Mouse (Mus musculus): ENCODE results near the gene Epor. TPM values are rescaled to one million over a fixed set of nuclear protein-coding genes. Genes with fewer than 3 reads are reported as not detected.

Gene Epor
- polyA plus RNA-seq, 1 experiment from 2014 or later, result 8.5 TPM

DNA sequence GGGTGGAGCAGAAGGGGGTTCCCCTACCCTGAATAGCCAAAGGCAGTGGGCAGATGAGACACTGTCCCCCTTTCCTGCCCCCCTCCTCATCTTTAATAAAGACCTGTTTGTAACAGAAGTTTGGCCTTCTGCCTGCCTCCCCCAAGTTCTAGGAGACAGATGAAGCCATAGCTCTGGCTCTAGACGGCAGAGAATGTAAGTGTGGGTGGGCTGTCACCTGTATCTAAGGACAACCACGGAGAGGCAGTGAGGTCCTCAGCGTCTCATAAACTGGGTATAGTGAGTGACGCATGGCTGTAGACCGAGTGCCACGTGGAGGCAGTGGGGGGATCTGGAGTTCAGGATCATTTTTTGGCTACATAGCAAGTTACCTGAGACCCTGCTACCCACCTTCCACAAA, 14.5 kb downstream of the Epor start:
- Histone ChIP-seq H3K4me1 (peaks cover 3% of the 10 kb centered on the region; the same call in 1 of the 2 replicates), H3K27ac (no peak overlapping the region), H3K36me3 (no peaks in the 10 kb centered on the region), H3K9me3 (no peaks in the 10 kb centered on the region), H3K4me2 (no peak overlapping the region), H3K27me3 (peaks cover 33% of the 10 kb centered on the region), H3K4me3 (no peak overlapping the region), H3K9ac (no peak overlapping the region)
- ATAC-seq (ENCODE audit: insufficient number of reproducible peaks, insufficient read depth, low FRiP score, low TSS enrichment, low read depth), result no peak
- 70% methylated on average over 6 of the region's 6 CpGs for WGBS

DNA sequence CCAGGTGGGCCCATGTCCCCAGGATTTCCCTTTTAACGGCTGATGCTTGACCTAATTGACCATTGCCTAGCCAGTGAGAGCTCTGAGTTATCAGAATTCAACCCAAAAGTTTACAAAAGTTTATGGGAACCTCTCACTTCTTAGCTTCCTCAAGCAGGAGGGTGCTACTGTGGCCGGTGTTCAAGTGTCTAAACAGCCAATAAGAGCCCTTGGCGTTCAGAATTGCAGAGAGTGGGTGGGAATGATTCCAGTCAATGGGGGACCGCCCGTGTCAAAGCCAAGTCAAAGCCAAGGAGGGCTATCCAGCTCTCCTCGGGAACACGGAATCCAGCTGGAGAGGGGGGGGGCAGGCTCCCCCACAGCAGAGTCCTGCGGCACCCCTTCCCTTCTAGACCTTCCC, 15.2 kb downstream of the Epor start:
- 64% methylated on average over 8 of the region's 8 CpGs for WGBS
- Histone ChIP-seq H3K27ac (no peak overlapping the region), H3K4me1 (peaks cover 3% of the 10 kb centered on the region; the same call in 1 of the 2 replicates), H3K27me3 (peaks cover 36% of the 10 kb centered on the region), H3K9me3 (no peaks in the 10 kb centered on the region), H3K4me2 (no peak overlapping the region), H3K4me3 (no peak overlapping the region), H3K9ac (no peak overlapping the region), H3K36me3 (no peaks in the 10 kb centered on the region)
- ATAC-seq (ENCODE audit: insufficient number of reproducible peaks, insufficient read depth, low FRiP score, low TSS enrichment, low read depth), result no peak

DNA sequence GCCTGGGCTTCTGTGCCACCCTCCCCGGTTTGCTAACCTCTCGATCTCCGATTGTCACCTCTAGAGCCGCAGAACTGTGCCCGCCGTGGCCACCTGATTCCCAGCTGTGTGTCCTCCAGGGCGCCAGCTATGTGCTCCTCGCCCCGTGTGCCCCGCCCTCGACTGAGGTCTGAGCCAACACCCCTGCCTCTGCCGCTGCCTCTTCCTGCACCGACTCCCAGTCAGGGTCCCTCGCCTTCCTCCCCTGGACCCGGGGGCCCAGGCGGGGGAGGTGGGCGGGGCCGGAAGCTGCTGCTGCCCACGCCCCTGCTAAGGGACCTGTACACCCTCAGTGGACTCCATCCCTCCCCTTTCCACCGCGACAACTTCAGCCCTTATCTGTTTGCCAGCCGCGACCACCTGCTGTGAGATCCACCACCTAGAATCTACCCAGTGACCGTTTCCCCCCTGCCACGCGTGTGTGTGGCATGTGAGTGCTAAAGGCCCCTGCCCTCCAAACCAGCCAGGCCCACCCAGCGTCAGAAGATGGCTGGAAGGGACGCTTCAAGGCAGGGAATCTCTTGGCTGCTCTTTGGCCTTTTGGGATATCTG, 15.7 kb downstream of the Epor start:
- H3K27ac ChIP-seq, result no peak overlapping the region
- 7% methylated on average over 28 of the region's 28 CpGs for WGBS
- no peak for ATAC-seq (ENCODE audit: insufficient number of reproducible peaks, insufficient read depth, low FRiP score, low TSS enrichment, low read depth)
- no peak overlapping the region for H3K9ac ChIP-seq
- no peaks in the 10 kb centered on the region for H3K9me3 ChIP-seq
- no peaks in the 10 kb centered on the region for H3K36me3 ChIP-seq
- no peak overlapping the region for H3K4me3 ChIP-seq
- H3K4me1 ChIP-seq, result peaks cover 3% of the 10 kb centered on the region; the same call in 1 of the 2 replicates
- H3K27me3 ChIP-seq, result peaks cover 36% of the 10 kb centered on the region
- peak overlapping the region; percentile 14; the same call in 1 of the 2 replicates for H3K4me2 ChIP-seq

DNA sequence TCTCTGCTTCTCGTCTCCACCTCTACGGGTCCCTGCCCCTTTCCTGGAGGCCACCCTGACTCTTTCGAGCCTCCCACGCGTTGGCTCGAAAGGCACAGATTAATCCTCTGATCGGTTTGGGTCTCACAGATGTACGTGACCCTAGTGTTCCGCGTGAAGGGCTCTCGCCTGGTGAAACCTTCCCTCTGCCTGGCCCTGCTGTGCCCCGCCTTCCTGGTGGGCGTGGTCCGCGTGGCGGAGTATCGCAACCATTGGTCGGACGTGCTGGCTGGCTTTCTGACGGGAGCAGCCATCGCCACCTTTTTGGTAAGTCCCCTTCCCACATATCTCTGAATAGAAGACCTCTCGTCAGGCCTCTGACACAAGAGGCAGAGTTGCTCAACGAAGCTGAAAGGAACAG, 19.0 kb downstream of the Epor start:
- H3K4me2 ChIP-seq, result no peak overlapping the region; the same call in 1 of the 2 replicates
- no peak overlapping the region for H3K27ac ChIP-seq
- H3K4me1 ChIP-seq, result peaks cover 3% of the 10 kb centered on the region; the same call in 1 of the 2 replicates
- H3K27me3 ChIP-seq, result peaks cover 36% of the 10 kb centered on the region
- no peak overlapping the region for H3K9ac ChIP-seq
- WGBS, result 25% methylated on average over 23 of the region's 23 CpGs
- no peak for ATAC-seq (ENCODE audit: insufficient number of reproducible peaks, insufficient read depth, low FRiP score, low TSS enrichment, low read depth)
- H3K4me3 ChIP-seq, result no peak overlapping the region
- H3K36me3 ChIP-seq, result peaks cover 9% of the 10 kb centered on the region
- H3K9me3 ChIP-seq, result no peaks in the 10 kb centered on the region

DNA sequence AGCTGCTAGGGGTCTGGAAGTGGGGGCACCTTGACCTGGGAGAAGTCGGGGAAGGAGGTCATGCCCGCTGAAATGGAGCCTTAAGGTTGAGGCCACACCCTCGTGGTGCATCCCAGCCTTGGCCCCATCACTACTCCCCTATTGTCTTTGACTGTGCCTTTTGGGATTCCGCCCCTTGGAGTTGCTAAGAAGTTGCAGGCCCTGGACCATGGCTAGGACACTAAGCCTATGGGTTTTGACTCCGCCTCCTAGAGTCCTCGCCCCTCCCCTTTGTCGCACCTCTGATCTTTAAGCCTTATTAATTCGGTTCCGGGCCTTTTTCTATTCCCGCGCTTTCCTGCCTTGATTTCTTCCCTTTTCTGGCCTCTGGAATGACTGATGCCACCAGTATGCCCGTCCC, 19.7 kb downstream of the Epor start:
- Histone ChIP-seq H3K4me3 (no peak overlapping the region), H3K4me2 (no peak overlapping the region), H3K9ac (no peak overlapping the region), H3K36me3 (peaks cover 11% of the 10 kb centered on the region), H3K27me3 (peaks cover 33% of the 10 kb centered on the region), H3K9me3 (no peaks in the 10 kb centered on the region), H3K4me1 (peaks cover 3% of the 10 kb centered on the region; the same call in 1 of the 2 replicates), H3K27ac (no peak overlapping the region)
- ATAC-seq (ENCODE audit: insufficient number of reproducible peaks, insufficient read depth, low FRiP score, low TSS enrichment, low read depth), result no peak
- WGBS, result 59% methylated on average over 12 of the region's 12 CpGs

DNA sequence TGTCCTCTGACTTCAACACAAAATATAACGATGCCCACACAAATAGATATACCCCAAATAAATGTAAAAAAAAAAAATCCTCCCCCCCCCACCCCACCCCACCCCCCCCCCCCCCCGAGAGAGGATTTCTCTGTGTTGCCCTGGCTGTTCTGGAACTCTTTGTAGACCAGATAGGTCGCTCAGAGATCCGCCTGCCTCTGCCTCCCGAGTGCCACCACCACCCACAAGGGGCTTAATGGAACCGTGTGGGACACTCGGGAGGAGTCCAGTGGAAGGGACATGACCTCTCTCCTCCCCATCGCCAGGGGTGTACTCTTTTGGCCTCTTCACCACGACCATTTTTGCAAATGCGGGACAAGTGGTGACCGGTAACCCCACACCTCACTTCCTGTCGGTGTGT, 20.3 kb downstream of the Epor start:
- WGBS, result 70% methylated on average over 11 of the region's 12 CpGs
- no peaks in the 10 kb centered on the region for H3K9me3 ChIP-seq
- H3K4me2 ChIP-seq, result no peak overlapping the region
- no peak overlapping the region for H3K27ac ChIP-seq
- peaks cover 27% of the 10 kb centered on the region for H3K27me3 ChIP-seq
- H3K4me3 ChIP-seq, result no peak overlapping the region
- peaks cover 3% of the 10 kb centered on the region; the same call in 1 of the 2 replicates for H3K4me1 ChIP-seq
- ATAC-seq (ENCODE audit: insufficient number of reproducible peaks, insufficient read depth, low FRiP score, low TSS enrichment, low read depth), result no peak
- H3K9ac ChIP-seq, result no peak overlapping the region
- peaks cover 11% of the 10 kb centered on the region for H3K36me3 ChIP-seq

DNA sequence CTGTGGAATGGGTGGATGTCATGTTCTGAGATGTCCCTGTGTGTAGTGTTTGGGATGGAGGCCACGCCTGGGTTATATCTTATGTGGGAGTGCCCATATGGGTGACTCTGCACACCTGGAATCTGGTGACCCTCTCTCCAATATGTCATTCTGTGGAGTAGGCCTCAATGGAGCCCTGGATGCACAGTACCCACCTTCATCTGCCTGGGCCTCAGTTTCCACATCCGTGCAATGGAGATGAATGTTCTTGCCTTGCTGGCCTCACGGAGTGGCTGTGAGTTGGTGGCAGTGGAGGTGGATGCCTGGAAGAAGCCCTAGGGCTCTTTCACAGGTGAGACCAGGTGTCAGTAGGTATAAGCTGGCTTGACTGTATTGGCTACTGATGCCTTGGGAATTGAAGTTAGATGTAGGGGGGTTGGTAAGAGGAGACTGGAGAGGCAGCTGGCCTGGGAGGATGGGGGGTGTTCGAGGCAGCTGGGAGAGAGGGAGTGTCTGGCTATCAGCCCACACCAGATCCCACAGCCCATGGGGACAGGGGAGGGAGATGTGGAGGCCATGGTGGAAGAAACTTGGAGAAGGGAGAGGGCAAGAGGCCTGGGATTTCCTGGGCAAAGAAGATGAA, 25.0 kb downstream of the Epor start:
- peaks cover 13% of the 10 kb centered on the region for H3K4me1 ChIP-seq
- WGBS, result 79% methylated on average over 4 of the region's 4 CpGs

DNA sequence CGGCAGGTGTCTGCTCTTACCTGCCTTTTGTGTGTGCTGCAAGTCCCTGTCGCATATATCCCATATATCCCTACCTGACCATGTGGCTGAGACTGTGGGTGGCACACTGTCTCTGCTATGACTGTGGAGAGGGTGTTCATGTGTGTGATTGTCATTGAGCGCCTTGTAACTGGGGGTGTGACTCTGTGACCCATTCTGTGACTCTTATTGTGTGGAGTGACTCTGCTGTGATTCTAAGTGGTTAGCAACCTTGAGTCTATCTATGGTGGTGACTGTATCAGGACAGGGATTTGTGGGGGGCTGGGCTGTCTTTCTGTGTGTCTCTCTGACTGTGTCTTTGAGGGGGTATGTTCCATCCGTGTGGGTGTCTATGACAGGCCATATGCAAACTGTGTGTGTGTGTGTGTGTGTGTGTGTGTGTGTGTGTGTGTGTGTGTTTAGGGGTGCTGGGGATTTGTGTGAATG, 25.6 kb downstream of the Epor start:
- Histone ChIP-seq H3K27ac (no peak overlapping the region), H3K4me2 (peak overlapping the region; percentile 79), H3K9me3 (no peaks in the 10 kb centered on the region), H3K36me3 (peaks cover 11% of the 10 kb centered on the region), H3K27me3 (no peaks in the 10 kb centered on the region), H3K4me3 (peak overlapping the region; percentile 65), H3K4me1 (peaks cover 15% of the 10 kb centered on the region), H3K9ac (0 out of 2 replicates have a peak overlapping the region, but pooled peaks have one; percentile 80)
- WGBS, result 78% methylated on average over 4 of the region's 4 CpGs
- no peak for ATAC-seq (ENCODE audit: insufficient number of reproducible peaks, insufficient read depth, low FRiP score, low TSS enrichment, low read depth)

More for the DNA sequence above, 25.0 kb downstream of the Epor start:
- no peak overlapping the region for H3K4me3 ChIP-seq
- no peak overlapping the region for H3K27ac ChIP-seq
- H3K9ac ChIP-seq, result 0 out of 2 replicates have a peak overlapping the region, but pooled peaks have one; percentile 11
- H3K27me3 ChIP-seq, result peaks cover under 1% of the 10 kb centered on the region
- H3K36me3 ChIP-seq, result peaks cover 11% of the 10 kb centered on the region
- ATAC-seq (ENCODE audit: insufficient number of reproducible peaks, insufficient read depth, low FRiP score, low TSS enrichment, low read depth), result no peak
- H3K9me3 ChIP-seq, result no peaks in the 10 kb centered on the region
- no peak overlapping the region for H3K4me2 ChIP-seq

DNA sequence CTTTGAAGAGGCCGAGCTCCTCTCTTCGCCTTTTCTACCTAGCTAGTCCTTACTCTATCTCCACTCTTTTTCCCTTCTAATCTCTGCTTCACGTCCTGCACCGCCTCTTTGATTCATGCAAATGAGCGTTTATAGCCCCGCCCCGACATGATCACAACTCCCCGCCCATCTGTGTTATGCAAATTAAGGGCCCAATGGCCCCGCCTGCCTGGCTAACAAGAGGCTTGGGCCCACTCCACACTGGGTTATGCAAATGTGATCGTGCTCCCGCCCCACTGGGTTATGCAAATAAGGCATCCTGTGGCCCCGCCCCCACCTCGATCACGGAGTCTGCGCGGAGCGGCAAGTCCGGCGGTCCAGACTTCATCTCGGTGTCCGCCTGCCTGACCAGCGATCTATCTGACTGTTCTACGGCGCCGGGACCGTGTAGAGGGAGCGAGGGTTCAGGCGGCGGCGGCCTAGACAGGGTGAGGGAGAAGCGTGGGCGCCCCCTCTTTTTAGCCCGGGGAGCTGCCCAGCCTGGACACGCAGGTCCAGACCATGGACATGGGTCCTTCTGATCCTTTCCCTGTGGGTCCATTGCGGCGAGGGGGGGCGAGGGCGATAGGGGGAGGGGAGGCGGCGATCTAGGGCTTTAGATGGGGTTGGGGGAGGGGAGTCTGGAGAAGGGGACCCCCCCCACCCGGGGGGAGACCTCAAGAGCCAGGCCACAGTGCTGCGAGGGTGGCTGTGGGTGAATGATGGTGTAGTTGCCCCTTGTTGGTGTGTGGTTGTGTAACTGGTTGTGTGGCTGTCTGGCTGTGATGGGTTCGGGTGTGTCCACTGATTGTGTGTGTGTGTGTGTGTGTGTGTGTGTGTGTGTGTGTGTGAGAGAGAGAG, 26.4 kb downstream of the Epor start, which contains the start of gene Plppr2:
TSS of gene Plppr2 (plus strand) at position 342 of the 879 bp plus-strand sequence.
- Histone ChIP-seq H3K27me3 (no peaks in the 10 kb centered on the region), H3K9ac (peak within 1 kb of the TSS; percentile 80), H3K27ac (0 out of 2 replicates have a peak within 1 kb of the TSS, but pooled peaks have one; percentile 7), H3K4me2 (peak within 1 kb of the TSS; percentile 79), H3K4me1 (peaks cover 15% of the 10 kb centered on the region), H3K4me3 (peak within 1 kb of the TSS; percentile 65), H3K9me3 (no peaks in the 10 kb centered on the region), H3K36me3 (peaks cover 11% of the 10 kb centered on the region)
- peak; percentile 88 for ATAC-seq (ENCODE audit: insufficient number of reproducible peaks, insufficient read depth, low FRiP score, low TSS enrichment, low read depth)
- 3% methylated on average over 40 of the region's 43 CpGs for WGBS

DNA sequence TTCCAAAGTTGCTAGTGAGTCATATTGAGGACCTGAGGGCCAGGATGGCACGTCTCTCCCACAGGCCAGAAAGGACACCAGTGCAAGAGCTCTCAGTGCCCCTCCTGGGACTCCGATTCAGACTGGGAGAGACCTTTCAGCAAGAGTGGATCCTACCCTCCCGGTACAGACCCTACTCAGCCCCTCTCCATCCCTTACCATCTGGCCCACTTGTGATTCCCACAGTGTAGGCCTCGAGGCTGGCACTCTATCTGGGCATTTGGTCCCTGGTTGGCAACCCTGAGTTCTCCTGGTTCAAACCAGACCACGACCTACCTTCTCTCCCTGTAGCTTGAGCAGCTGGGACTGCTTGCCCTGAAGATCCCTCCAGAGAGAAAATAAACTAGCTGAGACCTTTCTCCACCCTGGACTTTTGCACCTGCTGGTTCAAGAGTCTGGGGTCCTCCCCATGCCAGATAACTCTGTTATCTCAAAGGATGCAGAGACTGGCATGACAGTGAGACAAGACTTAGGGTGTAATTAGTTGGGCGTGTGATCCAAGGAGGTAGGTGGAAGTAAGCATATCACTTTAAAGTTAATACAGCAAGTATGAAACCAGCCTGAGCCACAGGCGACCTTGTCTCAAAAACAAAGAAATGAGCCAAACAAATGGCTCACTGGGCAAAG, 27.7 kb downstream of the Epor start:
- Histone ChIP-seq H3K4me2 (no peak overlapping the region), H3K9me3 (no peaks in the 10 kb centered on the region)
- WGBS, result 81% methylated on average over 7 of the region's 7 CpGs

DNA sequence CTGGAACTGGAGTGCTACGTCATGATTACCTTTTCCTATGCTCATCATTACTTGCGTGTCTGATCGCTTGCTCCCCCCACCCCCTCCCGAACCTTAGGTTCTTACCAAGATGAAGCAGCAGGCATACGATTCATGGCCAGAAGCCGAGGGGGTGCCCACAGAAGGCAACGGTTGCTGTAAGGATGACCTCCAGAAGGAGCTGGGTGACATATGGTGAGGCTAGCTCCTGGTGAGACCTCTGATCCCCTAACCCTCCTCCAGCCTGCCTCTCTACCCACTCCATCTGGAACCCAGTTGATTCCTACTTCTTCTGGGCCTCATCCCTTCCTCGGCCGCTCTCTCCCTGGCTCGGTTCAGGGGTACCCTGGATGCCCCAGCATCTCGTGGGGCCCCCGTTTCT, 29.3 kb downstream of the Epor start:
- Histone ChIP-seq H3K4me3 (no peak overlapping the region), H3K9me3 (no peaks in the 10 kb centered on the region), H3K4me1 (peaks cover 15% of the 10 kb centered on the region), H3K36me3 (no peaks in the 10 kb centered on the region), H3K27ac (no peak overlapping the region), H3K27me3 (no peaks in the 10 kb centered on the region), H3K9ac (no peak overlapping the region), H3K4me2 (no peak overlapping the region)
- no peak for ATAC-seq (ENCODE audit: insufficient number of reproducible peaks, insufficient read depth, low FRiP score, low TSS enrichment, low read depth)
- 83% methylated on average over 12 of the region's 12 CpGs for WGBS

More for the DNA sequence above, 27.7 kb downstream of the Epor start:
- peaks cover 5% of the 10 kb centered on the region for H3K36me3 ChIP-seq
- no peak overlapping the region for H3K4me3 ChIP-seq
- no peak overlapping the region for H3K27ac ChIP-seq
- no peaks in the 10 kb centered on the region for H3K27me3 ChIP-seq
- no peak overlapping the region for H3K9ac ChIP-seq
- no peak for ATAC-seq (ENCODE audit: insufficient number of reproducible peaks, insufficient read depth, low FRiP score, low TSS enrichment, low read depth)
- peaks cover 15% of the 10 kb centered on the region for H3K4me1 ChIP-seq

Measured in embryonic facial prominence, embryonic 13.5 days (tissue).